Comparison of ENCODE assay signal across 19 mouse cellular contexts in genomic region chr16:16592622-16593021, GRCm38 (mm10). TPM values are rescaled to one million over a fixed set of nuclear protein-coding genes. Genes with fewer than 3 reads are reported as not detected.
DNase-seq lines count a peak whose midpoint lies in the region.
"Had no signal": no experiment of that assay in that cellular context is flagged by ENCODE, and none has a peak within 500 bp of the region (broad histone marks: within the 10 kb centered on the region; RNA-seq: fewer than 3 reads in every experiment).

No protein-coding gene starts in this region.

- peak; percentile 15 for DNase-seq in kidney, adult 11 months
- no peak for DNase-seq in kidney, adult 18-20 months
- DNase-seq in Muller cell, postnatal 12 days (ENCODE audit: inconsistent ontology term), result peak; percentile 48
- peak; percentile 14 for DNase-seq in kidney, adult 9 months
- peak; percentile 35 for DNase-seq in kidney, postnatal 14 days
- DNase-seq in urinary bladder, postnatal 14 days (ENCODE audit: low spot score), result no peak
- DNase-seq in gastrocnemius, postnatal 4 days (ENCODE audit: low spot score in 2 of 2), result no peak
- DNase-seq: adrenal gland, adult 8-10 months; cerebellum, adult 8-10 months; cerebellum, postnatal 36 days; embryo, embryonic 11 days; gastrocnemius, postnatal 25 days; heart, adult 2 months; heart, postnatal 14 days; layer of hippocampus, adult 9-11 months; lung, adult 2 months; right cerebral cortex, postnatal 4 days; thymus, adult 2 months; thymus, postnatal 36 days had no signal

RNA-seq across cellular contexts. Expression of gene Fgd4, which starts 7.7 kb away (rescaled TPM):
- total RNA-seq in gastrocnemius, postnatal 4 days (2021), result 10 to 100 TPM; 12.5 TPM

Comparison
In these comparisons a context has a peak if more than half of its experiments do, and no peak if none do; other contexts are left out.
1. DNase-seq: peak in kidney, adult 11 months (single experiment), Muller cell, postnatal 12 days (single experiment), kidney, adult 9 months (single experiment) and kidney, postnatal 14 days (single experiment); none in kidney, adult 18-20 months (single experiment), urinary bladder, postnatal 14 days (single experiment) and gastrocnemius, postnatal 4 days (0 of 2).